Mouse (Mus musculus) forebrain, embryonic 12.5 days (tissue): ENCODE data around the gene Odf3l1. TPM values are rescaled to one million over a fixed set of nuclear protein-coding genes. Genes with fewer than 3 reads are reported as not detected.
A peak's percentile ranks its signal among the peaks of the same experiment; 100 is the strongest.

Experiments used
- ATAC-seq: fragments of 200-750 bp; cut with Nextera tagmentation; 2 replicates; pipeline ENCODE4 v1.8.0; 2017; ENCODE audit warnings: moderate TSS enrichment; ENCODE audit not compliant: low FRiP score
- H3K27ac ChIP-seq: fragments of 300-500 bp; sonication (generic); 2 replicates; pipeline ENCODE4 v1.5.1; 2016; ENCODE audit warnings: mild to moderate bottlenecking
- H3K27me3 ChIP-seq: fragments of 300-500 bp; sonication (generic); 2 replicates; pipeline ENCODE4 v1.6.1; 2016; ENCODE audit warnings: mild to moderate bottlenecking
- H3K36me3 ChIP-seq: fragments of 300-500 bp; sonication (generic); replicated peaks from 2 replicates; pipeline ENCODE4 v1.6.1; 2016; ENCODE audit warnings: mild to moderate bottlenecking
- H3K4me1 ChIP-seq: fragments of 300-500 bp; sonication (generic); 2 replicates; pipeline ENCODE4 v1.6.1; 2016
- H3K4me2 ChIP-seq: fragments of 300-500 bp; sonication (generic); 2 replicates; pipeline ENCODE4 v1.6.1; 2016; ENCODE audit warnings: mild to moderate bottlenecking, moderate library complexity
- H3K4me3 ChIP-seq: fragments of 300-500 bp; sonication (generic); replicated peaks from 2 replicates; pipeline ENCODE4 v1.5.1; 2016; ENCODE audit warnings: mild to moderate bottlenecking
- H3K9ac ChIP-seq: fragments of 300-500 bp; sonication (generic); 2 replicates; pipeline ENCODE4 v1.6.1; 2016; ENCODE audit warnings: mild to moderate bottlenecking
- H3K9me3 ChIP-seq: fragments of 300-500 bp; sonication (generic); 2 replicates; pipeline ENCODE4 v1.6.1; 2016
- WGBS: fragments of 180-500 bp; shearing (Covaris S2); methylation state at CpG from one replicate; pipeline ENCODE4 v1.1.7; 2016; 5-methylcytosine and 5-hydroxymethylcytosine counted together
- polyA plus RNA-seq: library from polyadenylated mRNA; unstranded; fragments of >200 nt; fragmentation: Nextera tagmentation; extraction: Ambion mirVana; gene quantifications from 2 replicates; pipeline ENCODE4 v1.2.1, GENCODE M21; 2016

Odf3l1 gene
- polyA plus RNA-seq, 1 experiment from 2014 or later, result not detected

DNA sequence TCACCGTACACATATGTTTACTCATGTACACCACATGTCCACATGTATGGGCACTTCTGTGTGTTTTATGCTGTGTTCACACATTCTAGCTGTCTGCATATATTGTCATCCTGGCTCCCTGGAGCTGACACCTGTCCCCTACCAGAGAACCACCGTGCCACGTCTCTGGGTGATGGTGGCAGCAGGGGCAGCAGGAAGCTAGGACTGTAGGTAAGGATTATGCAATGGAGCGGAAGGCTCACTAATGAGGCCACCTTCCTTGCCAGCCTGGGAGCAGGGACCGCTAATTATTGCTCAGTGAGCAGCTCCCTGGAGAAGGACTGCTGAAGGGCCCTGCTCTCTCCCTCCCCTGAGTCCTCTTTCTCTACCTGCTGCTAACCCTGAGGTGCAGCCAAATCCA is 23.8 kb downstream of the Odf3l1 start:
- 0 out of 2 replicates have a peak overlapping the region, but pooled peaks have one; percentile 25 for H3K27ac ChIP-seq
- H3K4me2 ChIP-seq, result no peak overlapping the region
- H3K9ac ChIP-seq, result no peak overlapping the region
- no peak overlapping the region for H3K4me3 ChIP-seq
- WGBS, result 39% methylated on average over 5 of the region's 5 CpGs
- peaks cover 26% of the 10 kb centered on the region; the same call in 1 of the 2 replicates for H3K27me3 ChIP-seq
- peaks cover 15% of the 10 kb centered on the region; the same call in 1 of the 2 replicates for H3K4me1 ChIP-seq
- H3K36me3 ChIP-seq, result no peaks in the 10 kb centered on the region
- H3K9me3 ChIP-seq, result no peaks in the 10 kb centered on the region
- peak; percentile 30; the same call in 1 of the 2 replicates for ATAC-seq

GRCm38 (mm10) chr9:56835152-56835551 is 29.3 kb downstream of the Odf3l1 start:
- no peak for ATAC-seq
- peaks cover 19% of the 10 kb centered on the region for H3K4me1 ChIP-seq
- 89% methylated on average over 5 of the region's 5 CpGs for WGBS
- no peak overlapping the region for H3K4me3 ChIP-seq
- no peak overlapping the region for H3K9ac ChIP-seq
- H3K36me3 ChIP-seq, result no peaks in the 10 kb centered on the region
- H3K4me2 ChIP-seq, result no peak overlapping the region
- H3K9me3 ChIP-seq, result no peaks in the 10 kb centered on the region
- peaks cover 28% of the 10 kb centered on the region; the same call in 1 of the 2 replicates for H3K27me3 ChIP-seq
- H3K27ac ChIP-seq, result no peak overlapping the region

- Histone ChIP-seq H3K4me2 (no peak overlapping the region), H3K27ac (no peak overlapping the region), H3K4me3 (no peak overlapping the region), H3K36me3 (no peaks in the 10 kb centered on the region), H3K4me1 (peaks cover 30% of the 10 kb centered on the region), H3K9me3 (no peaks in the 10 kb centered on the region), H3K9ac (no peak overlapping the region), H3K27me3 (peaks cover 22% of the 10 kb centered on the region)
- no peak for ATAC-seq
- WGBS, result 46% methylated on average over 6 of the region's 6 CpGs
Observed at GRCm38 (mm10) chr9:56832900-56833299, 31.6 kb downstream of the Odf3l1 start.

GRCm38 (mm10) chr9:56831904-56832303 is 32.6 kb downstream of the Odf3l1 start:
- H3K4me2 ChIP-seq, result no peak overlapping the region
- no peaks in the 10 kb centered on the region for H3K36me3 ChIP-seq
- H3K4me3 ChIP-seq, result no peak overlapping the region
- WGBS, result 93% methylated on average over 3 of the region's 3 CpGs
- ATAC-seq, result no peak
- H3K27me3 ChIP-seq, result peaks cover 25% of the 10 kb centered on the region
- peaks cover 30% of the 10 kb centered on the region for H3K4me1 ChIP-seq
- no peak overlapping the region for H3K27ac ChIP-seq
- H3K9me3 ChIP-seq, result no peaks in the 10 kb centered on the region
- H3K9ac ChIP-seq, result no peak overlapping the region

- WGBS, result 21% methylated on average over 4 of the region's 4 CpGs
- Histone ChIP-seq H3K9me3 (no peaks in the 10 kb centered on the region), H3K4me2 (no peak overlapping the region), H3K36me3 (no peaks in the 10 kb centered on the region), H3K4me1 (peaks cover 39% of the 10 kb centered on the region), H3K9ac (no peak overlapping the region), H3K27me3 (peaks cover 30% of the 10 kb centered on the region), H3K27ac (0 out of 2 replicates have a peak overlapping the region, but pooled peaks have one; percentile 58), H3K4me3 (no peak overlapping the region)
- ATAC-seq, result peak; percentile 61
Observed at GRCm38 (mm10) chr9:56830162-56830561, 34.3 kb downstream of the Odf3l1 start.

DNA sequence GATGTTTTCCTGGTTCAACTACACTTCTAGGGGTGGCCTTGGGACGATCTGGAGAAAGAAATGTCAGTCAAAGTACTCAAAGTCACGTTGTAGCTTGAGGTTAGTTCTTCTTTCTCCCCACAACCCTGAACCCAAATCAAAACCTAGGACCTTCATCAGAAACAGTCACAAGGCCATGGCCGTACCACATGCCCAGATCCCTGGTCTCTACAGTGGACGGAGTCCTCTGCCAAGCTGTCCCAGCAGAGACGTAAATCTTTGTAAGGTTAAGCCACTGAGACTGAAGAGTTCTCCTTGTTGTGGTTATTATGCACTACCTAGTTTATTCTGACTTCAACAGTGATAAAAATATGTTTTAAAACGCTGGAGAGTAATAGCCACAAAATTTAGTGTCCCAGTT is 35.6 kb downstream of the Odf3l1 start:
- H3K27me3 ChIP-seq, result peaks cover 40% of the 10 kb centered on the region

DNA sequence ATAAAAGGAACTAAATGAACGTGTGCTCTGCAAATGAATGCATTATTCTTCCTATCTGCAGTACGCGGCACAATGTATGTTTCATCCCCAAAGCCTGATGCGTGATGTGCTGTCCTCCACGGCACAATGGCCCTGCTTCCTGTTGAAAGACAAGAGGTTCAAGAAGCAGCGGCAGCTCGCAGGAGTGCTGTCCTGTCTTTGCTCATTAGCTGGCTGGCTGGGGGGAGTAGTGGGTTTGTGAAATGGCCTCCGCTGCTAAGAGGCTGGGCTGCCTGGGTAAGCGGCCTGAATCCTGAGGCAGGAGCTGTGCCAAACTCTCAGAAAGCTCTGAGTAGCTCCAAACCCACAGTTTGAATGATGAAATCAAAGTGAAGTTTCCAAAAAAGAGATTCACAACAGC is 36.3 kb downstream of the Odf3l1 start:
- 24% methylated on average over 9 of the region's 9 CpGs for WGBS
- peaks cover 43% of the 10 kb centered on the region for H3K4me1 ChIP-seq
- H3K9me3 ChIP-seq, result no peaks in the 10 kb centered on the region
- no peak overlapping the region for H3K4me2 ChIP-seq
- no peaks in the 10 kb centered on the region for H3K36me3 ChIP-seq
- no peak overlapping the region for H3K4me3 ChIP-seq
- no peak; the same call in 1 of the 2 replicates for ATAC-seq
- H3K9ac ChIP-seq, result no peak overlapping the region
- H3K27ac ChIP-seq, result no peak overlapping the region
- peaks cover 38% of the 10 kb centered on the region for H3K27me3 ChIP-seq

More for the DNA sequence above, 35.6 kb downstream of the Odf3l1 start:
- Histone ChIP-seq H3K4me2 (no peak overlapping the region), H3K9ac (no peak overlapping the region), H3K9me3 (no peaks in the 10 kb centered on the region), H3K4me3 (no peak overlapping the region), H3K36me3 (no peaks in the 10 kb centered on the region), H3K27ac (no peak overlapping the region), H3K4me1 (peaks cover 46% of the 10 kb centered on the region)
- no peak for ATAC-seq
- WGBS, result 84% methylated on average over 6 of the region's 6 CpGs

DNA sequence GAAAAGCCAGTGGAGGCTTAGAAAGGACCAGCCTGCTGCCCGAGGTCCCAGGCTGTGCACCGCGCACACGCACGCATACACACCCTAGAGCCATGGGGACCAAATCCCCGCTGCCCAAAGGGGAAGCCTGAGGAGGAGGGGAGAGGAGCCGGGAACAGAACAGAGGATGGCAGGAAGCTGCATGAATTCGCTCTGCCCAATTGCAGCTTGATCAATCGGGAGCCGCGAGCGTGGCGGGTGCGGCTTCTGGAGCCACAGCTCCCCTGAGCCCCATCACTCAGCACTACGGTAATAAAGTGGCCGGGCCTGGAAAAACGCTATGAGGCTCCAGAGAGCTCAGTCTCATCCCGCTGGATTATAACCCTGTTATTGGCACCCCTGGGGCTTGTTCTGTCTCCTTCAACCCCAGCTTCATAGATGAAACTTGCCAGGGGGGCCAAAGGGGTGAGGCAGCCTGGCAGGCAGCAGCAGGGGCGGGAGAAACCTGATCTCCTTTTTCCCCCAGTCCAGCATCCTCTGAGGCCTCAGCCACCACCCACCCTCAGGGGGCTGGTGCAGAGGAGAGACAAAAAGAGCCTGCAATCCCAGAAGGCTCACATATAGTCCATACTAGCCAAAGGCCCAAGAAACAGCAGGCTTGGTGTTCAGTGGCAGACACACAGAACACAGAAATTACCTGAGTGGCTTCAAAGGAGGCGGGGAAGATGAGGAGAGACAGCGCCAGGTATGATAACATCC is 38.8 kb downstream of the Odf3l1 start:
- 10% methylated on average over 21 of the region's 21 CpGs for WGBS
- Histone ChIP-seq H3K9ac (peak overlapping the region; percentile 47), H3K4me3 (peak overlapping the region; percentile 29), H3K4me1 (peaks cover 38% of the 10 kb centered on the region), H3K36me3 (no peaks in the 10 kb centered on the region), H3K27me3 (peaks cover 31% of the 10 kb centered on the region), H3K4me2 (peak overlapping the region; percentile 56), H3K9me3 (no peaks in the 10 kb centered on the region), H3K27ac (no peak overlapping the region)
- no peak for ATAC-seq

DNA sequence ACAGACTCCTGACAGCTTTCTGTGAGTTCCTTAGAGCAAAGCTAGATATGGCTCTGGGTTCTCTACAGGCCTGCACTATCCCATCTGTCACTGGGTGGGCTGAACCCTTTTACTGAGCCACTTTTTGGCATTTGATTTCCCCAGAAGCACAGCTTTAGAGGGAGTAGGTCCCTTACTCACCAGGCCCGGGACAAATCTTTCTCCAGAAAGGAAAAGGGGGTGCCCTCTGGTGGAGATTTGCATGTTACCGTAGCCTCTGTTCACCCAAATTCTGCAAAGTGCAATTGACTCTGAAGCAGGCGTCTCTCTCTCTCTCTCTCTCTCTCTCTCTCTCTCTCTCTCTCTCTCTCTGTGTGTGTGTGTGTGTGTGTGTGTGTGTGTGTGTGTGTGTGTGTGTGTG is 39.6 kb downstream of the Odf3l1 start:
- no peaks in the 10 kb centered on the region for H3K36me3 ChIP-seq
- H3K9ac ChIP-seq, result no peak overlapping the region
- H3K4me1 ChIP-seq, result peaks cover 31% of the 10 kb centered on the region
- no peak overlapping the region for H3K27ac ChIP-seq
- H3K27me3 ChIP-seq, result peaks cover 31% of the 10 kb centered on the region
- no peak overlapping the region for H3K4me2 ChIP-seq
- ATAC-seq, result no peak
- WGBS, result 1% methylated on average over 3 of the region's 3 CpGs
- no peak overlapping the region for H3K4me3 ChIP-seq
- H3K9me3 ChIP-seq, result no peaks in the 10 kb centered on the region

GRCm38 (mm10) chr9:56810916-56811315 is 53.6 kb downstream of the Odf3l1 start:
- ATAC-seq, result no peak
- Histone ChIP-seq H3K9me3 (peaks cover 4% of the 10 kb centered on the region), H3K9ac (no peak overlapping the region), H3K4me2 (no peak overlapping the region), H3K4me1 (no peaks in the 10 kb centered on the region), H3K27ac (no peak overlapping the region), H3K4me3 (no peak overlapping the region), H3K36me3 (no peaks in the 10 kb centered on the region), H3K27me3 (peaks cover 19% of the 10 kb centered on the region)
- 82% methylated on average over 1 of the region's 1 CpGs for WGBS

GRCm38 (mm10) chr9:56807990-56808389 is 56.5 kb downstream of the Odf3l1 start:
- Histone ChIP-seq H3K27me3 (peaks cover 14% of the 10 kb centered on the region; the same call in 1 of the 2 replicates), H3K27ac (no peak overlapping the region), H3K4me2 (no peak overlapping the region), H3K36me3 (no peaks in the 10 kb centered on the region), H3K4me3 (no peak overlapping the region), H3K4me1 (no peaks in the 10 kb centered on the region), H3K9ac (no peak overlapping the region), H3K9me3 (peaks cover 4% of the 10 kb centered on the region)
- ATAC-seq, result no peak
- 89% methylated on average over 6 of the region's 6 CpGs for WGBS

DNA sequence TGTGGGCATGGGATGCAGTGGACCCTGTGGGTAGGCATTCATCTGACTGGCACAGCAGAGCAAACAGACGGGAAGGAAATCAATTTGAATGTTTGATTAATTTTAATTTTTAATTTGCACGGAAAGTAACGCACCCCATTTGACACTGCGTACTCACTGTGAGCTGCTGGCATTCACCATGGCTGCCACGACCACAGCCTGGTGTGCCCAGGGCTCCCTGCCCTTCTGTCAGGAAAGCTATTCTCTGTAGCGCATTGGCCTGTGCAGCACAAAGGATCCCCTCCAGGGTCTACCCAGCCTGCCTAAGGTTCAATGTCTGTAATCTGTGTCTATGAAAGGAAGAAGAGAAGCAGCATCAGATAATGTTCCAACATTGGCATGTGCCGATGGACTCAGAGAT is 61.3 kb downstream of the Odf3l1 start:
- WGBS, result 93% methylated on average over 7 of the region's 7 CpGs
- Histone ChIP-seq H3K4me1 (no peaks in the 10 kb centered on the region), H3K27me3 (peaks cover 30% of the 10 kb centered on the region), H3K27ac (no peak overlapping the region), H3K4me3 (no peak overlapping the region), H3K4me2 (no peak overlapping the region), H3K36me3 (no peaks in the 10 kb centered on the region), H3K9me3 (no peaks in the 10 kb centered on the region), H3K9ac (no peak overlapping the region)
- ATAC-seq, result no peak
